Mouse (Mus musculus) forebrain, postnatal 0 days (tissue): ENCODE data around the gene Mertk. TPM values are rescaled to one million over a fixed set of nuclear protein-coding genes. Genes with fewer than 3 reads are reported as not detected.

Source experiments
- ATAC-seq: fragments of 200-750 bp; cut with Nextera tagmentation; 2 replicates; pipeline ENCODE4 v1.8.0; 2017; ENCODE audit warnings: mild to moderate bottlenecking, moderate library complexity
- DNase-seq: peaks from one replicate; pipeline ENCODE4 v3.0.0-alpha.2; 2015
- H3K27ac ChIP-seq: fragments of 300-500 bp; sonication (generic); 2 replicates; pipeline ENCODE4 v1.5.1; 2014; ENCODE audit warnings: low read depth, mild to moderate bottlenecking, antibody characterized with exemption, low read length, moderate library complexity, mixed read lengths
- H3K27me3 ChIP-seq: fragments of 300-500 bp; sonication (generic); 2 replicates; pipeline ENCODE4 v1.6.1; 2014; ENCODE audit warnings: mild to moderate bottlenecking, low read length, mixed read lengths; ENCODE audit not compliant: insufficient read depth
- H3K36me3 ChIP-seq: fragments of 300-500 bp; sonication (generic); 2 replicates; pipeline ENCODE4 v1.6.1; 2014; ENCODE audit warnings: mild to moderate bottlenecking, moderate library complexity; ENCODE audit not compliant: insufficient read depth
- H3K4me1 ChIP-seq: fragments of 300-500 bp; sonication (generic); 2 replicates; pipeline ENCODE4 v1.6.1; 2014; ENCODE audit warnings: antibody characterized with exemption; ENCODE audit not compliant: insufficient read depth
- H3K4me2 ChIP-seq: fragments of 300-500 bp; sonication (generic); 2 replicates; pipeline ENCODE4 v1.6.1; 2014; ENCODE audit warnings: low read depth, mild to moderate bottlenecking, moderate library complexity
- H3K4me3 ChIP-seq: fragments of 300-500 bp; sonication (generic); 2 replicates; pipeline ENCODE4 v1.5.1; 2014; ENCODE audit warnings: low read depth, low read length, mixed read lengths
- H3K9ac ChIP-seq: fragments of 300-500 bp; sonication (generic); 2 replicates; pipeline ENCODE4 v1.6.1; 2014; ENCODE audit warnings: mild to moderate bottlenecking
- H3K9me3 ChIP-seq: fragments of 300-500 bp; sonication (generic); 2 replicates; pipeline ENCODE4 v1.6.1; 2016; ENCODE audit warnings: low read length
- CTCF ChIP-seq: sonication (generic); IDR thresholded peaks from 2 replicates; pipeline ENCODE4 v1.5.1; 2016; ENCODE audit warnings: antibody characterized with exemption, control low read depth, low read depth
- WGBS: fragments of 180-500 bp; shearing (Covaris S2); extraction: QIAGEN DNeasy Blood & Tissue Kit; methylation state at CpG from one replicate; pipeline ENCODE4 v1.1.7; 2014; 5-methylcytosine and 5-hydroxymethylcytosine counted together
- polyA plus RNA-seq: library from polyadenylated mRNA; unstranded; fragments of >200 nt; fragmentation: Nextera tagmentation; extraction: Ambion mirVana; gene quantifications from 2 replicates; pipeline ENCODE4 v1.2.1, GENCODE M21; 2015
- total RNA-seq: library from RNA; depleted of rRNA; stranded (reverse); fragments of >200 nt; gene quantifications from 2 replicates; pipeline ENCODE4 v1.2.3, GENCODE M21; 2014

The Mertk gene
- total and polyA plus RNA-seq, 2 experiments from 2014 or later, result 1.7 to 6.1 TPM

- WGBS, result 84% methylated on average over 8 of the region's 8 CpGs
- Histone ChIP-seq H3K4me3 (no peak overlapping the region), H3K27ac (no peak overlapping the region), H3K27me3 (no peaks in the 10 kb centered on the region), H3K4me1 (no peaks in the 10 kb centered on the region), H3K9me3 (no peaks in the 10 kb centered on the region), H3K9ac (no peak overlapping the region), H3K36me3 (no peaks in the 10 kb centered on the region), H3K4me2 (no peak overlapping the region)
- DNase-seq (no peak), ATAC-seq (no peak)
- no peak for TF ChIP-seq CTCF
Measured at GRCm38 (mm10) chr2:128747433-128748028, 48.8 kb downstream of the Mertk start.

GRCm38 (mm10) chr2:128748171-128748570, 49.4 kb downstream of the Mertk start:
- Histone ChIP-seq H3K9ac (no peak overlapping the region), H3K4me2 (no peak overlapping the region), H3K36me3 (no peaks in the 10 kb centered on the region), H3K4me3 (no peak overlapping the region), H3K9me3 (no peaks in the 10 kb centered on the region), H3K27ac (no peak overlapping the region), H3K27me3 (no peaks in the 10 kb centered on the region), H3K4me1 (no peaks in the 10 kb centered on the region)
- no peak for DNase-seq
- 68% methylated on average over 6 of the region's 6 CpGs for WGBS
- no peak for TF ChIP-seq CTCF
- ATAC-seq, result no peak

GRCm38 (mm10) chr2:128751030-128751429, 52.3 kb downstream of the Mertk start:
- H3K9me3 ChIP-seq, result no peaks in the 10 kb centered on the region
- no peaks in the 10 kb centered on the region for H3K4me1 ChIP-seq
- no peak overlapping the region for H3K4me3 ChIP-seq
- no peak for ATAC-seq
- 89% methylated on average over 6 of the region's 6 CpGs for WGBS
- no peak overlapping the region for H3K9ac ChIP-seq
- H3K27me3 ChIP-seq, result no peaks in the 10 kb centered on the region
- DNase-seq, result no peak
- H3K27ac ChIP-seq, result no peak overlapping the region
- TF ChIP-seq CTCF, result no peak
- H3K4me2 ChIP-seq, result no peak overlapping the region
- no peaks in the 10 kb centered on the region for H3K36me3 ChIP-seq

- no peak for DNase-seq
Measured at GRCm38 (mm10) chr2:128753295-128753873, 54.6 kb downstream of the Mertk start.

GRCm38 (mm10) chr2:128755149-128755691, 56.5 kb downstream of the Mertk start:
- H3K4me2 ChIP-seq, result no peak overlapping the region
- WGBS, result 89% methylated on average over 4 of the region's 4 CpGs
- DNase-seq, result no peak

More at GRCm38 (mm10) chr2:128753295-128753873, 54.6 kb downstream of the Mertk start:
- Histone ChIP-seq H3K4me3 (no peak overlapping the region), H3K9ac (no peak overlapping the region), H3K27ac (no peak overlapping the region), H3K36me3 (no peaks in the 10 kb centered on the region), H3K4me1 (0 out of 2 replicates have a peak, but pooled peaks cover 3% of the 10 kb centered on the region), H3K4me2 (no peak overlapping the region), H3K9me3 (no peaks in the 10 kb centered on the region), H3K27me3 (no peaks in the 10 kb centered on the region)
- WGBS, result 75% methylated on average over 6 of the region's 6 CpGs
- ATAC-seq, result no peak
- TF ChIP-seq CTCF, result no peak

GRCm38 (mm10) chr2:128758724-128759340, 60.1 kb downstream of the Mertk start:
- Histone ChIP-seq H3K4me2 (no peak overlapping the region), H3K9me3 (no peaks in the 10 kb centered on the region), H3K27me3 (no peaks in the 10 kb centered on the region), H3K4me1 (0 out of 2 replicates have a peak, but pooled peaks cover 3% of the 10 kb centered on the region), H3K27ac (no peak overlapping the region; the same call in 1 of the 2 replicates), H3K36me3 (no peaks in the 10 kb centered on the region), H3K4me3 (no peak overlapping the region), H3K9ac (no peak overlapping the region)
- no peak for TF ChIP-seq CTCF
- no peak for DNase-seq
- no peak for ATAC-seq
- WGBS, result 33% methylated on average over 10 of the region's 10 CpGs

More at GRCm38 (mm10) chr2:128755149-128755691, 56.5 kb downstream of the Mertk start:
- no peak overlapping the region for H3K4me3 ChIP-seq
- no peaks in the 10 kb centered on the region for H3K27me3 ChIP-seq
- 0 out of 2 replicates have a peak, but pooled peaks cover 3% of the 10 kb centered on the region for H3K4me1 ChIP-seq
- no peak overlapping the region for H3K9ac ChIP-seq
- H3K36me3 ChIP-seq, result no peaks in the 10 kb centered on the region
- no peak overlapping the region for H3K27ac ChIP-seq
- no peaks in the 10 kb centered on the region for H3K9me3 ChIP-seq
- ATAC-seq, result no peak
- TF ChIP-seq CTCF, result no peak

- 0 out of 2 replicates have a peak, but pooled peaks cover 3% of the 10 kb centered on the region for H3K4me1 ChIP-seq
- no peak for TF ChIP-seq CTCF
- WGBS, result 93% methylated on average over 9 of the region's 9 CpGs
- no peak overlapping the region for H3K9ac ChIP-seq
- DNase-seq (no peak), ATAC-seq (no peak)
- no peak overlapping the region for H3K4me2 ChIP-seq
- H3K27me3 ChIP-seq, result no peaks in the 10 kb centered on the region
- H3K27ac ChIP-seq, result no peak overlapping the region
- H3K36me3 ChIP-seq, result no peaks in the 10 kb centered on the region
- no peak overlapping the region for H3K4me3 ChIP-seq
- no peaks in the 10 kb centered on the region for H3K9me3 ChIP-seq
Measured at GRCm38 (mm10) chr2:128762008-128762407, 63.3 kb downstream of the Mertk start.
